Mouse (Mus musculus): Measurements from ENCODE around the gene Lmx1b. TPM values are rescaled to one million over a fixed set of nuclear protein-coding genes. Genes with fewer than 3 reads are reported as not detected.

Lmx1b gene
- not detected in 2 replicates for polyA plus RNA-seq (2012; ENCODE audit: low replicate concordance)

GRCm38 (mm10) chr2:33640171-33640721, at the start of gene Lmx1b:
Lmx1b (minus strand) TSS chr2:33640511.

Other genes with a start within 250 kb of the Lmx1b start
- gene Zbtb34, start 209.2 kb downstream of the Lmx1b start, polyA plus RNA-seq (2012; ENCODE audit: low replicate concordance), result 1.3 and 2.3 TPM in 2 replicates
- gene Zbtb43, start 172.0 kb downstream of the Lmx1b start, polyA plus RNA-seq (2012; ENCODE audit: low replicate concordance), result 0.42 and 1.9 TPM in 2 replicates
- 30.3 and 52.6 TPM in 2 replicates for gene Mvb12b, start 247.4 kb upstream of the Lmx1b start, polyA plus RNA-seq (2012; ENCODE audit: low replicate concordance)